Mouse (Mus musculus): ENCODE measurements around the gene Sdk1. TPM values are rescaled to one million over a fixed set of nuclear protein-coding genes. Genes with fewer than 3 reads are reported as not detected.

Sdk1 gene
- polyA plus RNA-seq, 1 experiment, result 0.71 TPM

Other genes with a start within 250 kb of the Sdk1 start
- gene Card11, start 240.9 kb upstream of the Sdk1 start, polyA plus RNA-seq (2012; rRNA removed), result 14.8 and 15.9 TPM in 2 replicates

All from large intestine, adult 2 months (tissue).